In genomic region chr1:151338234-151338633, GRCm38 (mm10) we compare ENCODE assay signal across 10 mouse cellular contexts. TPM values are rescaled to one million over a fixed set of nuclear protein-coding genes. Genes with fewer than 3 reads are reported as not detected.
DNase-seq lines count a peak whose midpoint lies in the region; ATAC-seq and TF ChIP-seq lines count a peak whose summit lies in the region.
"Had no signal": no experiment of that assay in that cellular context is flagged by ENCODE, and none has a peak within 500 bp of the region (broad histone marks: within the 10 kb centered on the region; RNA-seq: fewer than 3 reads in every experiment).

No protein-coding gene starts in this region.

- no peak overlapping the region for H3K9ac ChIP-seq in kidney, embryonic 15.5 days
- no peak overlapping the region for H3K9ac ChIP-seq in CH12.LX (ENCODE audit: insufficient read depth, low read depth)
- H3K9ac ChIP-seq in liver, embryonic 16.5 days (ENCODE audit: low read depth, low read length): no peak overlapping the region

- no peak overlapping the region for H3K4me3 ChIP-seq in kidney, embryonic 15.5 days (replicated peaks)
- no peak overlapping the region for H3K4me3 ChIP-seq in CH12.LX (replicated peaks in 1 of 3; ENCODE audit: low read depth in 2 of 3, low read length in 2 of 3, poor library complexity in 1 of 3)
- no peak overlapping the region for H3K4me3 ChIP-seq in liver, embryonic 16.5 days (ENCODE audit: low read depth, low read length)

- no peaks in the 10 kb centered on the region for H3K9me3 ChIP-seq in kidney, embryonic 15.5 days (replicated peaks)
- H3K9me3 ChIP-seq in CH12.LX (replicated peaks; ENCODE audit: low read length): no peaks in the 10 kb centered on the region
- no peaks in the 10 kb centered on the region for H3K9me3 ChIP-seq in liver, embryonic 16.5 days (replicated peaks; ENCODE audit: control insufficient read depth, low read length)

- H3K4me2 ChIP-seq in kidney, embryonic 15.5 days: no peak overlapping the region
- H3K4me2 ChIP-seq in CH12.LX (ENCODE audit: insufficient read depth, low read depth, poor library complexity, severe bottlenecking): no peak overlapping the region
- no peak overlapping the region for H3K4me2 ChIP-seq in liver, embryonic 16.5 days (ENCODE audit: low read depth, low read length)

- TF ChIP-seq RAD21 in CH12.LX (IDR thresholded peaks at IDR 0.05; ENCODE audit: low read depth, low read length): no peak

- TF ChIP-seq EP300 in CH12.LX (IDR thresholded peaks at IDR 0.05; ENCODE audit: low read length): peak; percentile 45

- no peak for DNase-seq in kidney, postnatal 36 days
- peak; percentile 79 for DNase-seq in CH12.LX (ENCODE audit: extremely low read depth)
- DNase-seq in c-Kit-positive CD71-negative TER-119-negative erythroid progenitor cells, embryonic 14.5 days (ENCODE audit: low read depth): peak; percentile 29
- no peak for DNase-seq in cerebellum, adult 11-12 months
- no peak for DNase-seq in adrenal gland, postnatal 4 days (ENCODE audit: low spot score in 2 of 2)
- DNase-seq: cerebellum, adult 9-10 months had no signal

- no peaks in the 10 kb centered on the region for H3K79me2 ChIP-seq in CH12.LX (replicated peaks; ENCODE audit: control insufficient read depth, extremely low read depth, insufficient read depth, poor library complexity, severe bottlenecking)

- no peaks in the 10 kb centered on the region for H3K36me3 ChIP-seq in kidney, embryonic 15.5 days
- peaks cover 0 to 2% of the 10 kb centered on the region in 2 experiments for H3K36me3 ChIP-seq in CH12.LX (replicated peaks in 1 of 2; ENCODE audit: control insufficient read depth in 1 of 2, insufficient read depth in 1 of 2, low read length in 1 of 2)
- H3K36me3 ChIP-seq in liver, embryonic 16.5 days (ENCODE audit: control insufficient read depth, insufficient read depth): no peaks in the 10 kb centered on the region

- no peaks in the 10 kb centered on the region for H3K27me3 ChIP-seq in kidney, embryonic 15.5 days
- no peaks in the 10 kb centered on the region for H3K27me3 ChIP-seq in CH12.LX (replicated peaks)
- H3K27me3 ChIP-seq in liver, embryonic 16.5 days (ENCODE audit: control insufficient read depth, insufficient read depth, low read depth, low read length): no peaks in the 10 kb centered on the region

- no peak for TF ChIP-seq POLR2A in CH12.LX (IDR thresholded peaks at IDR 0.05; ENCODE audit: low read depth, low read length)

- TF ChIP-seq CTCF in CH12.LX (conservative IDR thresholded peaks at IDR 0.05 in 1 of 2, IDR thresholded peaks at IDR 0.05 in 1 of 2; ENCODE audit: low read depth in 2 of 2, low read length in 2 of 2): no peak

- H3K27ac ChIP-seq in kidney, embryonic 15.5 days: peak overlapping the region; percentile 0; the same call in 1 of the 2 replicates
- H3K27ac ChIP-seq in CH12.LX (ENCODE audit: insufficient read depth, low read depth): no peak overlapping the region
- peak overlapping the region; percentile 29 for H3K27ac ChIP-seq in liver, embryonic 16.5 days (ENCODE audit: low read length)
- H3K27ac ChIP-seq: macrophage had no signal

- in situ Hi-C loops in CH12.LX (cut with MboI; ENCODE audit: low pct_ligation_motif_present, low pct_unique_long_range_greater_than_20kb, low sequenced_read_pairs): no loop called here

- dilution Hi-C loops in CH12.LX (cut with MboI; ENCODE audit: extremely low pct_ligation_motif_present, extremely low pct_unique_long_range_greater_than_20kb, low sequenced_read_pairs): no loop called here

- peaks cover 35% of the 10 kb centered on the region for H3K4me1 ChIP-seq in kidney, embryonic 15.5 days
- peaks cover 3 to 48% of the 10 kb centered on the region in 2 experiments; a peak in 3 of 4 replicates for H3K4me1 ChIP-seq in CH12.LX (ENCODE audit: control insufficient read depth in 1 of 2, insufficient read depth in 2 of 2)
- peaks cover 31% of the 10 kb centered on the region for H3K4me1 ChIP-seq in liver, embryonic 16.5 days (ENCODE audit: control insufficient read depth, low read depth, low read length)

- no peak for ATAC-seq in kidney, embryonic 15.5 days (replicated peaks; ENCODE audit: low FRiP score)
- no peak for ATAC-seq in liver, embryonic 16.5 days (ENCODE audit: low read depth)
- ATAC-seq: forebrain, embryonic 16.5 days had no signal

TF ChIP-seq in CH12.LX, 34 proteins besides CTCF, POLR2A, EP300 and RAD21:
- TF ChIP-seq BHLHE40 (IDR thresholded peaks at IDR 0.05; ENCODE audit: low read depth, low read length): no peak
- TF ChIP-seq KAT2A (IDR thresholded peaks at IDR 0.05; ENCODE audit: insufficient replicate concordance, low read length): no peak
- peak; percentile 87 for TF ChIP-seq ZNF384 (IDR thresholded peaks at IDR 0.05; ENCODE audit: low read depth, low read length)
- TF ChIP-seq RCOR1 (conservative IDR thresholded peaks at IDR 0.05; ENCODE audit: low read depth, low read length): 0 out of 2 replicates have a peak, but pooled peaks have one; percentile 59
- TF ChIP-seq SIN3A (IDR thresholded peaks at IDR 0.05; ENCODE audit: low read length): no peak
- peak; percentile 25; the same call in 1 of the 2 replicates for TF ChIP-seq ETS1 (conservative IDR thresholded peaks at IDR 0.05; ENCODE audit: low read depth, low read length)
- TF ChIP-seq IRF4 (IDR thresholded peaks at IDR 0.05; ENCODE audit: low read depth, low read length): peak; percentile 62; the same call in 1 of the 2 replicates
- no peak for TF ChIP-seq CHD1 (IDR thresholded peaks at IDR 0.05; ENCODE audit: low read depth, low read length)

RNA-seq across cellular contexts. Expression of gene Ivns1abp, which starts 6.0 kb away (rescaled TPM):
- 421 and 464 TPM in 2 replicates for polyA plus RNA-seq in kidney, embryonic 15.5 days (2015; fragmentation: Nextera tagmentation; extraction: Ambion mirVana)
- total RNA-seq in CH12.LX (2012; rRNA removed): 77.6 and 88.1 TPM in 2 replicates
- 197 and 234 TPM in 2 replicates for total RNA-seq in CH12.LX (2014; rRNA removed)
- 212 and 216 TPM in 2 replicates for polyA plus RNA-seq in CH12.LX (2012; ENCODE audit: insufficient read length, low read depth)
- 77.1 and 78.5 TPM in 2 replicates for polyA plus RNA-seq in liver, embryonic 16.5 days (2015; fragmentation: Nextera tagmentation; extraction: Ambion mirVana)
- total RNA-seq in adrenal gland, postnatal 4 days (2021): 100 to 1,000 TPM; 127 to 187 TPM

Comparison
In these comparisons a context has a peak if more than half of its experiments do, and no peak if none do; other contexts are left out.
1. DNase-seq: peak in CH12.LX (single experiment) and c-Kit-positive CD71-negative TER-119-negative erythroid progenitor cells, embryonic 14.5 days (single experiment); none in kidney, postnatal 36 days (0 of 2), cerebellum, adult 11-12 months (single experiment) and adrenal gland, postnatal 4 days (0 of 2).